Mouse (Mus musculus) right cerebral cortex, adult 2 months (tissue): ENCODE data around the gene Trim27.

Experiments
- DNase-seq, 2 experiments: peaks; one replicate each; pipeline ENCODE4 v3.0.0; 2021 to 2022; ENCODE audit warnings: low spot score in 2 of 2

The Trim27 gene

GRCm38 (mm10) chr13:21179367-21179723, at the start of gene Trim27:
Gene Trim27, plus strand, starts transcription at chr13:21179445.
- DNase-seq, result no peak

- DNase-seq, result no peak
These were observed 36.8 kb upstream of the Trim27 start for GRCm38 (mm10) chr13:21142421-21142820.

- no peak for DNase-seq
These were observed 33.5 kb upstream of the Trim27 start, which contains the start of gene Olfr1368 for GRCm38 (mm10) chr13:21145767-21146166. Gene Olfr1368, minus strand, starts transcription at chr13:21145867.

GRCm38 (mm10) chr13:21155888-21156287, 23.4 kb upstream of the Trim27 start:
- no peak for DNase-seq

GRCm38 (mm10) chr13:21158071-21158470, 21.2 kb upstream of the Trim27 start:
- no peak for DNase-seq

- peak; percentile 88 to 90 for DNase-seq
These were observed 20.3 kb upstream of the Trim27 start for GRCm38 (mm10) chr13:21158785-21159474.

- peak in 1 of 2 experiments; percentile 40 for DNase-seq
These were observed 19.8 kb upstream of the Trim27 start for GRCm38 (mm10) chr13:21159475-21159819.

- peak in 1 of 2 experiments; percentile 26 for DNase-seq
These were observed 19.2 kb upstream of the Trim27 start for GRCm38 (mm10) chr13:21160041-21160511.

- peak; percentile 96 for DNase-seq
These were observed 18.3 kb upstream of the Trim27 start for GRCm38 (mm10) chr13:21160657-21161590.

- no peak for DNase-seq
These were observed 17.7 kb upstream of the Trim27 start for GRCm38 (mm10) chr13:21161591-21161990.

- no peak for DNase-seq
These were observed 16.7 kb upstream of the Trim27 start for GRCm38 (mm10) chr13:21162591-21162990.

- DNase-seq, result peak; percentile 91 to 93
These were observed 12.0 kb upstream of the Trim27 start for GRCm38 (mm10) chr13:21166936-21167909.

- DNase-seq, result no peak
These were observed 11.3 kb upstream of the Trim27 start for GRCm38 (mm10) chr13:21167910-21168300.

- DNase-seq, result peak; percentile 39 to 48
These were observed 10.8 kb upstream of the Trim27 start for GRCm38 (mm10) chr13:21168371-21169011.

- peak in 1 of 2 experiments; percentile 18 for DNase-seq
These were observed 10.1 kb upstream of the Trim27 start for GRCm38 (mm10) chr13:21169121-21169656.

- DNase-seq, result peak; percentile 83 to 88
These were observed 9.4 kb upstream of the Trim27 start for GRCm38 (mm10) chr13:21169657-21170430.

- no peak for DNase-seq
These were observed 8.7 kb upstream of the Trim27 start for GRCm38 (mm10) chr13:21170431-21171155.

GRCm38 (mm10) chr13:21171156-21171530, 8.1 kb upstream of the Trim27 start:
- DNase-seq, result peak in 1 of 2 experiments; percentile 28

GRCm38 (mm10) chr13:21171600-21172150, 7.6 kb upstream of the Trim27 start:
- peak; percentile 51 to 54 for DNase-seq
